Mouse (Mus musculus): ENCODE results near the gene Mrpl49. TPM values are rescaled to one million over a fixed set of nuclear protein-coding genes. Genes with fewer than 3 reads are reported as not detected.

The Mrpl49 gene
- polyA plus RNA-seq, 1 experiment from 2014 or later, result 74.6 TPM

DNA sequence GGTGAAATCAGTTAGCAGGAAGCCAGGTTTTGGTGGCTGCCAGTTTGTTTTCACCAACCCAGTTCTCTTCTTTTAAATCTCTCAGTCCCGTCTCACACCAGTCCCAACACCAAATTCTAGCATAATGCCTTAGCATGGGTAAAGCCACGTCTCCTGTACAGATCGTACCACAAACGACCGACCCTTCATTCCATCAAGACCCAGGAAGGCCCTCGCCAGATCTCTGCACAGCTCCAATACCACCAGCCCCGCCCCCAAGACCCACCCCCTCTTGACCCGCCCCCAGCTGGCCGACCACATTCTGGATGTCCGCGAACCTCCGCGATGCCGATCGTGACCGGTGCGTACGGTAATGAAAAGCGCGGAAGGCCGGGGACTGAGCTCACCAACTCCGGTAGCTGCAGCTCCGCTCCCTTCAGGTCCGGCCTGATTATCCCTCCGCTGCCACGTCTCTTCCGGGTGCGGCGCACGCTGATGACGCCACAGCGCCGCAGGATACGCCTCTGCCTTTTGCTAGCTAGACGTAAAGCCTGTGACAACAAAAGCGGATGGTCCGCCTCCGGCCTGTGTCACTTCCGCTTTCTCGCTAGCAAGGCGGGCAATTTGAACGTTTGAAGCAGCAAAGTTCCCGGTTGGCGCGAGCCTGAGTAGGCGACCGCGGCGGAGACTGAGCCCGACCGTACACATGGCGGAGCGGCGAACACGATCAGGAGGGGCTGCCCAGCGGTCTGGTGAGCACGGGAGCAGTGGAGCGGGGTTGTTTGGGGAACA lies 27.1 kb upstream of the Mrpl49 start, which contains the start of the genes Zfpl1 and Cdca5:
Gene Zfpl1, minus strand, starts transcription at position 479 of the 771 bp plus-strand sequence.
Gene Cdca5, plus strand, starts transcription at position 506 of the 771 bp plus-strand sequence.
- Histone ChIP-seq H3K4me3 (ENCODE audit: low read length) (peak within 1 kb of the TSS; percentile 76), H3K27ac (ENCODE audit: low read length) (peak within 1 kb of the TSS; percentile 62), H3K4me2 (ENCODE audit: low read depth, low read length) (peak within 1 kb of the TSS; percentile 80), H3K4me1 (replicated peaks; ENCODE audit: control insufficient read depth, insufficient read depth, low read length) (peaks cover 13% of the 10 kb centered on the region), H3K36me3 (ENCODE audit: control insufficient read depth, insufficient read depth, low read length) (peaks cover 14% of the 10 kb centered on the region; the same call in 1 of the 2 replicates), H3K9me3 (ENCODE audit: control insufficient read depth, low read length) (no peaks in the 10 kb centered on the region), H3K9ac (ENCODE audit: low read length) (peak within 1 kb of the TSS; percentile 79), H3K27me3 (ENCODE audit: control insufficient read depth, insufficient read depth, low read depth, low read length) (no peaks in the 10 kb centered on the region)
- WGBS, result under 1% methylated on average over 58 of the region's 58 CpGs
- peak; percentile 94 for ATAC-seq (ENCODE audit: low read depth)

DNA sequence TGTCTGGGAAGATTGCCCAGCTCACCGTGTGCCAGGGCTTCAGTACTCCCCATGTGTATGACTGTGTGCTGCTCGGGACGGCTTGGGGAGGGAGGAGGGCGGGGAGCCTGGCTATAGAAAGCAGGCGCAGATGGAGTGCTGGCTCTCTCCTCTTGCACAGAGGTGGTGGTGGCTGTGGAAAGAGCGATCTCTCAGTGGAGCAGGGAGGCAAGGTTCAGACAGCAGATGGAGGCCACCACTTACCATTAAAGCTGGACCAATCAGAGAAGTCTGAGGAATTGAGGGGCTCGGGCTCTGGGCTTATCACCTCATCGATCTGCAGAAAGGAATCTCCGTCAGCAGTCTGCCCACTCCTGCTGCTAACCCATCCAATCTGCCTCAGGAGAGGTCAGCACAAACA lies 24.6 kb upstream of the Mrpl49 start, which contains the start of gene Gm28374:
Gene Gm28374, minus strand, starts transcription at position 101 of the 400 bp plus-strand sequence.
- peaks cover 13% of the 10 kb centered on the region for H3K4me1 ChIP-seq (replicated peaks; ENCODE audit: control insufficient read depth, insufficient read depth, low read length)
- no peak within 1 kb of the TSS for H3K4me3 ChIP-seq (ENCODE audit: low read length)
- peaks cover 14% of the 10 kb centered on the region; the same call in 1 of the 2 replicates for H3K36me3 ChIP-seq (ENCODE audit: control insufficient read depth, insufficient read depth, low read length)
- WGBS, result 82% methylated on average over 9 of the region's 9 CpGs
- H3K9ac ChIP-seq (ENCODE audit: low read length), result no peak within 1 kb of the TSS
- no peak within 1 kb of the TSS for H3K27ac ChIP-seq (ENCODE audit: low read length)
- ATAC-seq (ENCODE audit: low read depth), result no peak
- no peak within 1 kb of the TSS for H3K4me2 ChIP-seq (ENCODE audit: low read depth, low read length)
- no peaks in the 10 kb centered on the region for H3K27me3 ChIP-seq (ENCODE audit: control insufficient read depth, insufficient read depth, low read depth, low read length)
- no peaks in the 10 kb centered on the region for H3K9me3 ChIP-seq (ENCODE audit: control insufficient read depth, low read length)

DNA sequence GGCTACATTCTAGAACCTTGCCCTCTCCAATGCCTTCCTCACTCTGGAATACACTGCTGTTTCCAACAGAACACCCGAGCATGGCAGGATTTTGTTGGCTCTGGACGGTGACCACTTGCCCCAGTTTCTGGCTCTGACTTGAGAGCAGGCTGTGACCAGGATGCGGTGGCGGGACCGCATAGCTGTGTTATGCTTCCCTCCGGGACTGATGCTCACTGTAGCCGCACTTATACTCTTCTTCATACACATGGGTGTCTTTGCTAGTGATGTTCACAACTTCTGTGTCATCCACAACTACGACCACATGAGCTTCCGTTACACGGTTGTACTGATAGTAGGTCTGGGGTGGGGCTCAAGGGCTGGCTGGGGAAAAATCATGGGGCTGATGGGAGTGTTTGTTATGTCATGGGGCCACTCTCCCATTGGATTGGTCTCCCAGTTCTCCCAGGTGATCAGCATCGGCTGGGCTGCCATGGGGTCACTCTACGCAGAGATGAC lies 22.4 kb upstream of the Mrpl49 start, which contains the start of gene Tmem262:
Gene Tmem262, plus strand, starts transcription at position 51 of the 498 bp plus-strand sequence.
- H3K4me1 ChIP-seq (replicated peaks; ENCODE audit: control insufficient read depth, insufficient read depth, low read length), result peaks cover 13% of the 10 kb centered on the region
- no peak within 1 kb of the TSS for H3K4me2 ChIP-seq (ENCODE audit: low read depth, low read length)
- peaks cover 11% of the 10 kb centered on the region for H3K36me3 ChIP-seq (ENCODE audit: control insufficient read depth, insufficient read depth, low read length)
- H3K4me3 ChIP-seq (ENCODE audit: low read length), result no peak within 1 kb of the TSS
- no peaks in the 10 kb centered on the region for H3K9me3 ChIP-seq (ENCODE audit: control insufficient read depth, low read length)
- no peak for ATAC-seq (ENCODE audit: low read depth)
- no peak within 1 kb of the TSS for H3K27ac ChIP-seq (ENCODE audit: low read length)
- H3K27me3 ChIP-seq (ENCODE audit: control insufficient read depth, insufficient read depth, low read depth, low read length), result no peaks in the 10 kb centered on the region
- 89% methylated on average over 12 of the region's 12 CpGs for WGBS
- H3K9ac ChIP-seq (ENCODE audit: low read length), result no peak within 1 kb of the TSS

DNA sequence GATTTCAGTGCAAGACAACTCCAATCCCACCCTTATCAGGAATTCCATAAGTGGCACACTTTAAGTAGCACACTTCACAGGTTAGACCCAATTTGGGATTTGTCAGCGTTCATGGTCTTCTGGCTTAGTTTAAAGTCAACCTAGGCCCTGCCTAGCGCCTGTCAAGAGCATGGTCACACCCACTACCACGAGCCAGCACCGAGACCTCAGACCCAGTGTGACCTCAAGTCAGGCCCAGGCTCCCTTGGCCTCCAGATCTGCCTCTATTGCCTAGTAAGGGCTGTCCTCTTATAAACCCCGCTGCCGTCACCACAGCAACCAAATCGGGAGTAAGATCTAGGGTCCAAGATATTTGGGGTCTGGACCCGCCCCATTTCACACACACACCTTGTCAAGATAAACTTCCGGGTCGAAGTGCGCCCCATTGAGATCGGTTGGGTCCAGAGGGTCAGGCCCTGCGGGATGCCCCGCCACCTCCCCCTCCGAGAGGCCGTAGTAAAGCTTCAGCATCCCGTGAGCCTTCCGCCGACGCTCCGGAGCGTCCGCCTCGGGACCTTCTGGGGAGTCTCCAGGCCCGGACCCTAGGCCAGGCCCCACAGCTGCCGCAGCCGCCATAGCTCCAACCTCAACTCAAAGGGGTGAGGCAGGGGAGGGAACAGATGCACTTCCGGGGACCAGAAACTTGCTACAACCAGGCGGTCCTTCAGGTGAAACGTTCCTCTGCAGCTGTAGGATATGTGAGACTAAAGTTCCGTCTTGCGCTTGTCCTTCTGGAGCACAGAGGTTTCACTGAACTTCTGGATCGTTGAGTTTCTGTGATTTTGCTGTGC lies 19.2 kb upstream of the Mrpl49 start, which contains the start of gene Vps51:
Gene Vps51, minus strand, starts transcription at position 668 of the 830 bp plus-strand sequence.
- H3K27ac ChIP-seq (ENCODE audit: low read length), result peak within 1 kb of the TSS; percentile 86
- peak within 1 kb of the TSS; percentile 93 for H3K4me2 ChIP-seq (ENCODE audit: low read depth, low read length)
- peaks cover 6% of the 10 kb centered on the region for H3K4me1 ChIP-seq (replicated peaks; ENCODE audit: control insufficient read depth, insufficient read depth, low read length)
- H3K36me3 ChIP-seq (ENCODE audit: control insufficient read depth, insufficient read depth, low read length), result peaks cover 15% of the 10 kb centered on the region
- H3K27me3 ChIP-seq (ENCODE audit: control insufficient read depth, insufficient read depth, low read depth, low read length), result no peaks in the 10 kb centered on the region
- H3K9me3 ChIP-seq (ENCODE audit: control insufficient read depth, low read length), result no peaks in the 10 kb centered on the region
- ATAC-seq (ENCODE audit: low read depth), result peak; percentile 91
- peak within 1 kb of the TSS; percentile 92 for H3K4me3 ChIP-seq (ENCODE audit: low read length)
- peak within 1 kb of the TSS; percentile 90 for H3K9ac ChIP-seq (ENCODE audit: low read length)
- under 1% methylated on average over 33 of the region's 33 CpGs for WGBS

DNA sequence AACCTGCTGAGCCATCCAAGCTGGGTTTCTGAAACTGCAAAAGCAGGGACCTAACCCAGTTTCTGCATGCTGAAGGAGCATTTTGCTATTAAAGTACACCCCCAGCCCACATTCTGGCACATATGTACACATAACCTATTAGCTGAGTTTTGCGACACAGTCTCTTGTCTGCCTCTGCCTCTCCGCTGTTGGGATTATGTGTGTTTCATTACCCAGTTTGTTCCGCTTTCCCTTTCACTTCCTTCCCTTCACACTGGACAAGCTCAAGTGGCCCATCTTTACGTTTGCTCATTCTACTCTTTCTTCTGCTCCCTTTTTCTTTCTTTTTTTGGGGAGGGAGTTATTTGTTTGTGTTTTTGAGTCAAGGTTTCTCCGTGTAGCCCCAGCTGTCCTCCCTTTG lies 16.3 kb upstream of the Mrpl49 start:
- Histone ChIP-seq H3K4me3 (ENCODE audit: low read length) (no peak overlapping the region), H3K27me3 (ENCODE audit: control insufficient read depth, insufficient read depth, low read depth, low read length) (no peaks in the 10 kb centered on the region), H3K36me3 (ENCODE audit: control insufficient read depth, insufficient read depth, low read length) (peaks cover 20% of the 10 kb centered on the region), H3K9me3 (ENCODE audit: control insufficient read depth, low read length) (no peaks in the 10 kb centered on the region), H3K27ac (ENCODE audit: low read length) (no peak overlapping the region), H3K4me2 (ENCODE audit: low read depth, low read length) (no peak overlapping the region), H3K4me1 (replicated peaks; ENCODE audit: control insufficient read depth, insufficient read depth, low read length) (peaks cover 6% of the 10 kb centered on the region), H3K9ac (ENCODE audit: low read length) (no peak overlapping the region)
- 90% methylated on average over 5 of the region's 5 CpGs for WGBS
- no peak for ATAC-seq (ENCODE audit: low read depth)

DNA sequence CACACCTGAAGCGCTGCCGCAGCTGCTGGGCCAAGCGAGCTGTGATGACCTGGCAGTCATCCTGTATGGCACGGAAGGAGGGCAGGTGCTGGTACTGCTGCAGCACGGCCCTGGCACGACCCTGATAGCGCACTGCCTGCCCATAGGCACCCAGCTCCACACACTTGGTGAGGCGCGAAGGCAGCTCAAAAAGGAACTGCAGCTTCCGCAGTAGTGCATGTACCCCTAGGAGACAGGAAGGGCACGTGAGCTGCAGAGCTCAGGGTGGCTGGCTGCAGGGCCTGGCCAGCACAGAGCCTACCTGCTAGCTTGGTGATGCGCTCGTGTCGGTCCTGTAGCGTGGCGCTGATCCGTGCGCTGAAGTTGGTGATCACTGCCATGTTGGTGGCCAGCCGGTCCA lies 13.7 kb upstream of the Mrpl49 start:
- Histone ChIP-seq H3K4me2 (ENCODE audit: low read depth, low read length) (no peak overlapping the region), H3K27me3 (ENCODE audit: control insufficient read depth, insufficient read depth, low read depth, low read length) (no peaks in the 10 kb centered on the region), H3K36me3 (ENCODE audit: control insufficient read depth, insufficient read depth, low read length) (peaks cover 24% of the 10 kb centered on the region), H3K4me3 (ENCODE audit: low read length) (no peak overlapping the region), H3K27ac (ENCODE audit: low read length) (no peak overlapping the region), H3K4me1 (replicated peaks; ENCODE audit: control insufficient read depth, insufficient read depth, low read length) (peaks cover 20% of the 10 kb centered on the region), H3K9me3 (ENCODE audit: control insufficient read depth, low read length) (no peaks in the 10 kb centered on the region), H3K9ac (ENCODE audit: low read length) (no peak overlapping the region)
- no peak for ATAC-seq (ENCODE audit: low read depth)
- WGBS, result 92% methylated on average over 19 of the region's 19 CpGs

DNA sequence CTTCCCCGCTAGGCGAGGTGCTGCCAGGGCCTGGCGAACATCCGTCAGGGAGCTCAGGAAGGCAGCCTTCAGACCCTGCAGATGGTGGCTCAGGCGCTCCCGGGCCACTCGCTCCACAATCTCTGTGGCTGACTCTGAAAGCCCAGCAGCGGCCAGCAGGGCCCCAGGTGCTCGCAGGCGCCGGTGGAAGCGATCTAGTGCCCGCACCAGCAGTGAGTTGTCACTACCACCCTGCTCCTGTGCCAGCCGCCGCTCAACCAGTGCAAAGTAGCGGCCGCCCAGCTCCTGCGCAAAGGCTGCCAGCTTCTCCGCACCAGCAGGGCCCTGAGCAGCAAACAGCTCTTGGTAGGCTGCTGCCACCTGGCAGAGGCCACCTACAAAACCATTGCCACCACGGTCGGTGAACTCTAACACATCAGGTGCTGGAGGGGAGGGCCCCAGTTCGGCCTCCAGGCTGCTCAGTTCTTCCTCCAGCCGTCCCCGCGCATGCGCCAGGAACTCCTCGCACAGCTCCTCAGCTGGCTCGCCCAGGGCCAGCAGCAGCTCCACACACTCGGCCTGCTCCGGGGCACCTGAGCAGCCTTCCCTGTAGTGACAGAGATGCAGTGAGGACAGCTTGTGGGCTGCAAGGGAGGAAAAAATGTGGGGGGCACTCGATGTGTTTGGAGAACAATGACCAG lies 13.1 kb upstream of the Mrpl49 start:
- ATAC-seq (ENCODE audit: low read depth), result no peak
- no peaks in the 10 kb centered on the region for H3K9me3 ChIP-seq (ENCODE audit: control insufficient read depth, low read length)
- no peak overlapping the region for H3K27ac ChIP-seq (ENCODE audit: low read length)
- no peaks in the 10 kb centered on the region for H3K27me3 ChIP-seq (ENCODE audit: control insufficient read depth, insufficient read depth, low read depth, low read length)
- H3K36me3 ChIP-seq (ENCODE audit: control insufficient read depth, insufficient read depth, low read length), result peaks cover 24% of the 10 kb centered on the region
- no peak overlapping the region for H3K9ac ChIP-seq (ENCODE audit: low read length)
- no peak overlapping the region for H3K4me3 ChIP-seq (ENCODE audit: low read length)
- H3K4me2 ChIP-seq (ENCODE audit: low read depth, low read length), result no peak overlapping the region
- H3K4me1 ChIP-seq (replicated peaks; ENCODE audit: control insufficient read depth, insufficient read depth, low read length), result peaks cover 16% of the 10 kb centered on the region
- 86% methylated on average over 31 of the region's 31 CpGs for WGBS

DNA sequence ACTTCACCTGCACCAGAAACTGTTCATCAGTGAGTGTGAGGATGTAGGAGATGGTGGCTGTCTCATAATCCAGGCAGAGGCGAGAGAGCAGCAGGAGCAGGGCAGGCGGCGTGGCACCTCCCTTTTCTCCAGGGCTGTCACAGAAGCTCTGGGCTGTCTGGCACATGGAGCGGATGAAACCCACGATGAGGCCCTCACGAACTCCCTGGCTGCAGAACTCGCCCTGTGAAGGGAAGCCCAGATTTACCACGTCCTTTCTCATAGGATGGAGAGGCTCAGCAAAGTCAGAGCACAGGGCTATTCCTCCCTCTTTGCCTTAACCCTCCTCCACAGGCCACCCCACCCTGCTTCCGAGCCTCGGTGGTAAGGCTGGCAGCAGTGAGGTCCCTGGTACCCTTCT lies 12.3 kb upstream of the Mrpl49 start:
- no peak overlapping the region for H3K4me2 ChIP-seq (ENCODE audit: low read depth, low read length)
- no peak overlapping the region for H3K27ac ChIP-seq (ENCODE audit: low read length)
- peaks cover 21% of the 10 kb centered on the region for H3K36me3 ChIP-seq (ENCODE audit: control insufficient read depth, insufficient read depth, low read length)
- WGBS, result 83% methylated on average over 10 of the region's 10 CpGs
- peaks cover 16% of the 10 kb centered on the region for H3K4me1 ChIP-seq (replicated peaks; ENCODE audit: control insufficient read depth, insufficient read depth, low read length)
- H3K9ac ChIP-seq (ENCODE audit: low read length), result no peak overlapping the region
- no peaks in the 10 kb centered on the region for H3K9me3 ChIP-seq (ENCODE audit: control insufficient read depth, low read length)
- H3K4me3 ChIP-seq (ENCODE audit: low read length), result no peak overlapping the region
- H3K27me3 ChIP-seq (ENCODE audit: control insufficient read depth, insufficient read depth, low read depth, low read length), result no peaks in the 10 kb centered on the region
- no peak for ATAC-seq (ENCODE audit: low read depth)
